Mouse (Mus musculus) R1 (cell line): ENCODE data around the gene Ccdc103.

Experiments used
- DNase-seq: peaks from one replicate; pipeline ENCODE4 v3.0.0-alpha.2; 2018; ENCODE audit warnings: low read depth, low spot score

The Ccdc103 gene

GRCm38 (mm10) chr11:102890096-102890495, 9.1 kb downstream of the Ccdc103 start:
- peak; percentile 30 for DNase-seq

GRCm38 (mm10) chr11:102893015-102893651, 12.1 kb downstream of the Ccdc103 start:
- DNase-seq: peak; percentile 94

GRCm38 (mm10) chr11:102894716-102895115, 13.7 kb downstream of the Ccdc103 start:
- no peak for DNase-seq

GRCm38 (mm10) chr11:102895779-102896178, 14.8 kb downstream of the Ccdc103 start:
- no peak for DNase-seq

- DNase-seq: no peak
Measured at GRCm38 (mm10) chr11:102896641-102897040, 15.6 kb downstream of the Ccdc103 start.

GRCm38 (mm10) chr11:102898408-102898807, 17.4 kb downstream of the Ccdc103 start:
- no peak for DNase-seq

GRCm38 (mm10) chr11:102900763-102901162, 19.8 kb downstream of the Ccdc103 start, which contains the start of gene Gfap:
TSS of gene Gfap (minus strand) at chr11:102900912.
- peak; percentile 87 for DNase-seq

- DNase-seq: no peak
Measured at GRCm38 (mm10) chr11:102901199-102901598, 20.2 kb downstream of the Ccdc103 start.

- DNase-seq: no peak
Measured at GRCm38 (mm10) chr11:102902107-102902506, 21.1 kb downstream of the Ccdc103 start.

- no peak for DNase-seq
Measured at GRCm38 (mm10) chr11:102903654-102904053, 22.6 kb downstream of the Ccdc103 start.

- DNase-seq: no peak
Measured at GRCm38 (mm10) chr11:102911376-102911775, 30.4 kb downstream of the Ccdc103 start.

- no peak for DNase-seq
Measured at GRCm38 (mm10) chr11:102915380-102915779, 34.4 kb downstream of the Ccdc103 start.

GRCm38 (mm10) chr11:102918077-102918476, 37.1 kb downstream of the Ccdc103 start:
- DNase-seq: no peak

- no peak for DNase-seq
Measured at GRCm38 (mm10) chr11:102921491-102921890, 40.5 kb downstream of the Ccdc103 start.

- DNase-seq: peak; percentile 99
Measured at GRCm38 (mm10) chr11:102924557-102925350, 43.8 kb downstream of the Ccdc103 start, which contains the start of gene Kif18b. TSS of gene Kif18b (minus strand) at chr11:102925124.

- DNase-seq: peak; percentile 91
Measured at GRCm38 (mm10) chr11:102925351-102925717, 44.3 kb downstream of the Ccdc103 start.

- no peak for DNase-seq
Measured at GRCm38 (mm10) chr11:102930672-102931071, 49.7 kb downstream of the Ccdc103 start.
